Mouse (Mus musculus): ENCODE data around the gene Hc.

GRCm38 (mm10) chr2:35060256-35060655 is 982 bp downstream of the Hc start:
- no peak for TF ChIP-seq CTCF (IDR thresholded peaks at IDR 0.05; ENCODE audit: low read depth, low read length)
- no peak for TF ChIP-seq GATA1 (IDR thresholded peaks at IDR 0.05; ENCODE audit: borderline replicate concordance, low read length)
- TF ChIP-seq POLR2AphosphoS5 (IDR thresholded peaks at IDR 0.05; ENCODE audit: insufficient replicate concordance, low read depth, low read length), result no peak
- TF ChIP-seq TAL1 (conservative IDR thresholded peaks at IDR 0.05; ENCODE audit: low read depth, low read length), result no peak

All from G1E (cell line).